Mouse (Mus musculus): ENCODE results near the gene Ankle2.

GRCm38 (mm10) chr5:110274147-110274546 lies 43.3 kb downstream of the Ankle2 start:
- TF ChIP-seq ZC3H11A (IDR thresholded peaks at IDR 0.05; ENCODE audit: borderline replicate concordance, low read depth, low read length) = no peak
- no peak for TF ChIP-seq ZNF384 (IDR thresholded peaks at IDR 0.05; ENCODE audit: low read depth, low read length)
- no peak for TF ChIP-seq MAFK (IDR thresholded peaks at IDR 0.05; ENCODE audit: insufficient read depth, low read depth, low read length)
- no peak for TF ChIP-seq CHD2 (IDR thresholded peaks at IDR 0.05; ENCODE audit: low read depth, low read length)
